In the genomic region with DNA sequence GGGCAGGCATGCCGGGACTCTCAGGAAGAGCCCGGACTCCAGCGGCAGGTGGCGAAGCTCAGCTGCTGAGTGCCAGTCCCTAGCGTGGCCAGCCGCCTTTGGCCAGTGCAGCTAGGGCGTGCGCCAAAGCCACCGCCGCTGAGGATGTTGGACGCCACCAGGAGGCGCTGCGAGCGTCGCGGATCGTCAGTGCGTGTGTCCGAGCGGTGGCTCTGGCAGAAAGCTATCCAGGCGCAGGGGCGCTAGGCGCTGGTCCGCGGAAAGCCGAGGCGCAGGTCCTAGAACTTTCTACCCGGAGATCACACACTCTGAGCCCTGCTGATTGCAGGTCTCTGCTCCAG, we compare ENCODE assay signal across 8 mouse cellular contexts.
DNase-seq lines count a peak whose midpoint lies in the region; ATAC-seq and TF ChIP-seq lines count a peak whose summit lies in the region.

No protein-coding gene starts in this region.

- H3K4me2 ChIP-seq in forebrain, embryonic 15.5 days (replicated peaks): peak overlapping the region; percentile 67
- H3K4me2 ChIP-seq in liver, postnatal 0 days (ENCODE audit: low read depth, low read length): 0 out of 2 replicates have a peak overlapping the region, but pooled peaks have one; percentile 2
- peak overlapping the region; percentile 71 for H3K4me2 ChIP-seq in neural tube, embryonic 15.5 days

- peak overlapping the region; percentile 85 for H3K27ac ChIP-seq in forebrain, embryonic 15.5 days (replicated peaks)
- no peak overlapping the region for H3K27ac ChIP-seq in liver, postnatal 0 days (ENCODE audit: low read depth)
- H3K27ac ChIP-seq in neural tube, embryonic 15.5 days (replicated peaks): peak overlapping the region; percentile 42

- H3K4me3 ChIP-seq in E14TG2a.4 (replicated peaks; ENCODE audit: low read length): peak overlapping the region; percentile 78
- H3K4me3 ChIP-seq in forebrain, embryonic 15.5 days: peak overlapping the region; percentile 35
- no peak overlapping the region for H3K4me3 ChIP-seq in liver, postnatal 0 days (ENCODE audit: low read depth, low read length)
- H3K4me3 ChIP-seq in neural tube, embryonic 15.5 days (replicated peaks): peak overlapping the region; percentile 34

- peak; percentile 33 for TF ChIP-seq CTCF in E14TG2a.4 (conservative IDR thresholded peaks at IDR 0.05; ENCODE audit: low read length)
- peak; percentile 88 for TF ChIP-seq CTCF in liver, postnatal 0 days (IDR thresholded peaks at IDR 0.05; ENCODE audit: low read depth)

- peak; percentile 84 to 88 for DNase-seq in heart, postnatal 14 days
- peak; percentile 88 to 92 for DNase-seq in kidney, postnatal 4 days
- peak; percentile 75 for DNase-seq in liver, postnatal 0 days
- peak; percentile 36 for DNase-seq in thymus, postnatal 25 days

- WGBS in forebrain, embryonic 15.5 days: 0% methylated on average over 28 of the region's 28 CpGs
- 1% methylated on average over 28 of the region's 28 CpGs for WGBS in liver, postnatal 0 days (ENCODE audit: insufficient replicate concordance)
- WGBS in neural tube, embryonic 15.5 days: under 1% methylated on average over 28 of the region's 28 CpGs

- peaks cover 30% of the 10 kb centered on the region for H3K4me1 ChIP-seq in E14TG2a.4 (replicated peaks; ENCODE audit: low read depth, low read length)
- peaks cover 44% of the 10 kb centered on the region for H3K4me1 ChIP-seq in forebrain, embryonic 15.5 days
- no peaks in the 10 kb centered on the region for H3K4me1 ChIP-seq in liver, postnatal 0 days (ENCODE audit: insufficient read depth)
- H3K4me1 ChIP-seq in neural tube, embryonic 15.5 days: peaks cover 31% of the 10 kb centered on the region

- peaks cover 89% of the 10 kb centered on the region for H3K27me3 ChIP-seq in E14TG2a.4 (ENCODE audit: insufficient read depth, low read length)
- no peaks in the 10 kb centered on the region for H3K27me3 ChIP-seq in forebrain, embryonic 15.5 days
- peaks cover 50% of the 10 kb centered on the region for H3K27me3 ChIP-seq in liver, postnatal 0 days (ENCODE audit: insufficient read depth, low read length)
- peaks cover 23% of the 10 kb centered on the region for H3K27me3 ChIP-seq in neural tube, embryonic 15.5 days (replicated peaks)

- H3K9me3 ChIP-seq in E14TG2a.4 (ENCODE audit: low read length): no peaks in the 10 kb centered on the region
- H3K9me3 ChIP-seq in forebrain, embryonic 15.5 days: no peaks in the 10 kb centered on the region
- no peaks in the 10 kb centered on the region for H3K9me3 ChIP-seq in liver, postnatal 0 days (ENCODE audit: low read length)
- no peaks in the 10 kb centered on the region for H3K9me3 ChIP-seq in neural tube, embryonic 15.5 days (replicated peaks)

- H3K36me3 ChIP-seq in E14TG2a.4 (ENCODE audit: insufficient read depth, low read length): no peaks in the 10 kb centered on the region
- H3K36me3 ChIP-seq in forebrain, embryonic 15.5 days: no peaks in the 10 kb centered on the region
- H3K36me3 ChIP-seq in liver, postnatal 0 days (replicated peaks; ENCODE audit: insufficient read depth, low read length): no peaks in the 10 kb centered on the region
- H3K36me3 ChIP-seq in neural tube, embryonic 15.5 days: no peaks in the 10 kb centered on the region

- ATAC-seq in cerebellum, adult (ENCODE audit: insufficient number of reproducible peaks, low FRiP score, low TSS enrichment): peak; percentile 43
- ATAC-seq in forebrain, embryonic 15.5 days (replicated peaks): peak; percentile 53
- peak; percentile 53; the same call in 1 of the 2 replicates for ATAC-seq in liver, postnatal 0 days
- peak; percentile 79 for ATAC-seq in neural tube, embryonic 15.5 days (ENCODE audit: low FRiP score)

- intact Hi-C loops in heart, postnatal 14 days (cut with DNase I): no loop called here

- no peak for TF ChIP-seq EP300 in liver, postnatal 0 days (IDR thresholded peaks at IDR 0.05; ENCODE audit: low read depth)

- H3K9ac ChIP-seq in forebrain, embryonic 15.5 days (replicated peaks): peak overlapping the region; percentile 46
- H3K9ac ChIP-seq in liver, postnatal 0 days (replicated peaks): no peak overlapping the region
- peak overlapping the region; percentile 44 for H3K9ac ChIP-seq in neural tube, embryonic 15.5 days (replicated peaks)

Comparison
In these comparisons a context has a peak if more than half of its experiments do, and no peak if none do; other contexts are left out.
1. H3K4me2 ChIP-seq: peak in every context shown above with its lines; median percentile 71 in neural tube, embryonic 15.5 days; 67 in forebrain, embryonic 15.5 days; 2 in liver, postnatal 0 days.
2. DNase-seq: peak in every context shown above with its lines; median percentile 90 in kidney, postnatal 4 days; 86 in heart, postnatal 14 days; 75 in liver, postnatal 0 days; 36 in thymus, postnatal 25 days.